Mouse (Mus musculus): Measurements from ENCODE around the gene Ints13. TPM values are rescaled to one million over a fixed set of nuclear protein-coding genes. Genes with fewer than 3 reads are reported as not detected.

Gene Ints13
- polyA plus RNA-seq, 1 experiment from 2014 or later, result 93.7 TPM

- no peak for DNase-seq (ENCODE audit: low spot score)
- no peak overlapping the region for H3K27ac ChIP-seq (ENCODE audit: low read depth, low read length)
- H3K27me3 ChIP-seq (ENCODE audit: control insufficient read depth, insufficient read depth, low read length), result no peaks in the 10 kb centered on the region
- H3K4me3 ChIP-seq (ENCODE audit: low read depth, low read length), result no peak overlapping the region
- H3K4me2 ChIP-seq (replicated peaks; ENCODE audit: low read depth, low read length), result no peak overlapping the region
- ATAC-seq (ENCODE audit: low FRiP score), result no peak
- H3K9me3 ChIP-seq (ENCODE audit: control insufficient read depth, low read length), result no peaks in the 10 kb centered on the region
- H3K36me3 ChIP-seq (ENCODE audit: control insufficient read depth, insufficient read depth, low read length), result peaks cover 11% of the 10 kb centered on the region
- H3K4me1 ChIP-seq (replicated peaks; ENCODE audit: control insufficient read depth, insufficient read depth, low read length), result no peaks in the 10 kb centered on the region
- no peak overlapping the region for H3K9ac ChIP-seq (ENCODE audit: low read depth, low read length)
Measured at GRCm38 (mm10) chr6:146551326-146551725, 26.3 kb downstream of the Ints13 start.

DNA sequence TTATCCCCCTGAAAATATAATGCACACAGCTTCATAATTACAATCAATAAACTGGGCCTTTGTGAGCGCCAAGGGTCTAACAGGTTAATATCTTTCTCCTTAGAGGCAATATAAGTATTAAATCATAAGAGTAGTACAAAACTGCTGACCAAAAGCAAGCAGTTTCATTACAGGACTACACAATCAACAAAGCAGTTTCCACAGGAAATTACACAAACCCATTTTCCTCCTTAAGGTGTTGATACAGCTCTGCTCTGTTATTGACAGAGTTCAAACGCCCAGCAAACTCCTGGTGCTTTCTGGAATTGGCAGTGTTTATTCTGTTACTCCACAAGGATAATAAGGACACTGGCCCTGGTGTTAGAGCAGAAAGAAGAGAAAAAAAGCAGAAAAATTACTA lies 27.2 kb downstream of the Ints13 start:
- Histone ChIP-seq H3K9ac (ENCODE audit: low read depth, low read length) (no peak overlapping the region), H3K4me1 (replicated peaks; ENCODE audit: control insufficient read depth, insufficient read depth, low read length) (no peaks in the 10 kb centered on the region), H3K27me3 (ENCODE audit: control insufficient read depth, insufficient read depth, low read length) (no peaks in the 10 kb centered on the region), H3K4me2 (replicated peaks; ENCODE audit: low read depth, low read length) (no peak overlapping the region), H3K27ac (ENCODE audit: low read depth, low read length) (no peak overlapping the region), H3K4me3 (ENCODE audit: low read depth, low read length) (no peak overlapping the region), H3K36me3 (ENCODE audit: control insufficient read depth, insufficient read depth, low read length) (peaks cover 7% of the 10 kb centered on the region; the same call in 1 of the 2 replicates), H3K9me3 (ENCODE audit: control insufficient read depth, low read length) (no peaks in the 10 kb centered on the region)
- 85% methylated on average over 2 of the region's 2 CpGs for WGBS
- DNase-seq (ENCODE audit: low spot score), result no peak
- no peak for ATAC-seq (ENCODE audit: low FRiP score)

GRCm38 (mm10) chr6:146545289-146545865 lies 32.3 kb downstream of the Ints13 start:
- no peak for ATAC-seq (ENCODE audit: low FRiP score)
- Histone ChIP-seq H3K4me2 (replicated peaks; ENCODE audit: low read depth, low read length) (no peak overlapping the region), H3K27ac (ENCODE audit: low read depth, low read length) (no peak overlapping the region), H3K9me3 (ENCODE audit: control insufficient read depth, low read length) (no peaks in the 10 kb centered on the region), H3K27me3 (ENCODE audit: control insufficient read depth, insufficient read depth, low read length) (no peaks in the 10 kb centered on the region), H3K9ac (ENCODE audit: low read depth, low read length) (no peak overlapping the region), H3K36me3 (ENCODE audit: control insufficient read depth, insufficient read depth, low read length) (no peaks in the 10 kb centered on the region), H3K4me3 (ENCODE audit: low read depth, low read length) (no peak overlapping the region), H3K4me1 (replicated peaks; ENCODE audit: control insufficient read depth, insufficient read depth, low read length) (no peaks in the 10 kb centered on the region)
- 92% methylated on average over 5 of the region's 5 CpGs for WGBS
- no peak for DNase-seq (ENCODE audit: low spot score)

- Histone ChIP-seq H3K4me3 (ENCODE audit: low read depth, low read length) (no peak overlapping the region), H3K27ac (ENCODE audit: low read depth, low read length) (no peak overlapping the region), H3K36me3 (ENCODE audit: control insufficient read depth, insufficient read depth, low read length) (no peaks in the 10 kb centered on the region), H3K9me3 (ENCODE audit: control insufficient read depth, low read length) (no peaks in the 10 kb centered on the region), H3K4me1 (replicated peaks; ENCODE audit: control insufficient read depth, insufficient read depth, low read length) (no peaks in the 10 kb centered on the region), H3K9ac (ENCODE audit: low read depth, low read length) (no peak overlapping the region), H3K4me2 (replicated peaks; ENCODE audit: low read depth, low read length) (no peak overlapping the region), H3K27me3 (ENCODE audit: control insufficient read depth, insufficient read depth, low read length) (no peaks in the 10 kb centered on the region)
- no peak for ATAC-seq (ENCODE audit: low FRiP score)
- 94% methylated on average over 1 of the region's 1 CpGs for WGBS
- no peak for DNase-seq (ENCODE audit: low spot score)
Measured at GRCm38 (mm10) chr6:146544622-146545021, 33.0 kb downstream of the Ints13 start.

DNA sequence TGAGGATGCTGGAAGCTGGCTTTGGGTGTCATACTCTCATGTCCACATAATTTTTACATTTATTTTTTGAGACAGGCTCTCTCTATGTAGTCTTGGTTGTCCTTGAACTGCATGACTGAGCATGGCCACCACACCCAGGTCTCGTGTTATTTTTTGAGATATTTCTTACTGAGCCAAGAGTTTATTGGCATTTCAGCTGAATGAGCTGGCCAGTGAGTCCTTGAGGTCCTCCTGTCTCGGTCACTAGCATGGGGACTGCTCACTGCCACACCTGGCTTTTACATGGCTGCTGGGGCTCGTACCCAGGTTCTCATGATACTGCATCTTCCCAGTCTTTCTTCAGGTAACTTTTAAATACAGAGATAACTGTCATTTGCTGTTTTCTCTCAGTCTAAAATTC lies 37.2 kb downstream of the Ints13 start:
- Histone ChIP-seq H3K9ac (ENCODE audit: low read depth, low read length) (no peak overlapping the region), H3K36me3 (ENCODE audit: control insufficient read depth, insufficient read depth, low read length) (no peaks in the 10 kb centered on the region), H3K4me1 (replicated peaks; ENCODE audit: control insufficient read depth, insufficient read depth, low read length) (no peaks in the 10 kb centered on the region), H3K27ac (ENCODE audit: low read depth, low read length) (no peak overlapping the region), H3K4me3 (ENCODE audit: low read depth, low read length) (no peak overlapping the region), H3K9me3 (ENCODE audit: control insufficient read depth, low read length) (no peaks in the 10 kb centered on the region), H3K27me3 (ENCODE audit: control insufficient read depth, insufficient read depth, low read length) (no peaks in the 10 kb centered on the region), H3K4me2 (replicated peaks; ENCODE audit: low read depth, low read length) (no peak overlapping the region)
- DNase-seq (ENCODE audit: low spot score), result no peak
- no peak for ATAC-seq (ENCODE audit: low FRiP score)
- 75% methylated on average over 3 of the region's 3 CpGs for WGBS

- 62% methylated on average over 4 of the region's 4 CpGs for WGBS
- Histone ChIP-seq H3K9me3 (ENCODE audit: control insufficient read depth, low read length) (no peaks in the 10 kb centered on the region), H3K4me3 (ENCODE audit: low read depth, low read length) (no peak overlapping the region), H3K27me3 (ENCODE audit: control insufficient read depth, insufficient read depth, low read length) (no peaks in the 10 kb centered on the region), H3K4me2 (replicated peaks; ENCODE audit: low read depth, low read length) (no peak overlapping the region), H3K9ac (ENCODE audit: low read depth, low read length) (no peak overlapping the region), H3K36me3 (ENCODE audit: control insufficient read depth, insufficient read depth, low read length) (no peaks in the 10 kb centered on the region), H3K27ac (ENCODE audit: low read depth, low read length) (no peak overlapping the region), H3K4me1 (replicated peaks; ENCODE audit: control insufficient read depth, insufficient read depth, low read length) (no peaks in the 10 kb centered on the region)
- ATAC-seq (ENCODE audit: low FRiP score) (no peak), DNase-seq (ENCODE audit: low spot score) (no peak)
Measured at GRCm38 (mm10) chr6:146538661-146539060, 39.0 kb downstream of the Ints13 start.

- no peaks in the 10 kb centered on the region for H3K27me3 ChIP-seq (ENCODE audit: control insufficient read depth, insufficient read depth, low read length)
- H3K9me3 ChIP-seq (ENCODE audit: control insufficient read depth, low read length), result no peaks in the 10 kb centered on the region
- 58% methylated on average over 2 of the region's 2 CpGs for WGBS
- H3K9ac ChIP-seq (ENCODE audit: low read depth, low read length), result no peak overlapping the region
- H3K4me3 ChIP-seq (ENCODE audit: low read depth, low read length), result no peak overlapping the region
- H3K36me3 ChIP-seq (ENCODE audit: control insufficient read depth, insufficient read depth, low read length), result no peaks in the 10 kb centered on the region
- no peaks in the 10 kb centered on the region for H3K4me1 ChIP-seq (replicated peaks; ENCODE audit: control insufficient read depth, insufficient read depth, low read length)
- DNase-seq (ENCODE audit: low spot score), result no peak
- no peak for ATAC-seq (ENCODE audit: low FRiP score)
- no peak overlapping the region for H3K27ac ChIP-seq (ENCODE audit: low read depth, low read length)
- H3K4me2 ChIP-seq (replicated peaks; ENCODE audit: low read depth, low read length), result no peak overlapping the region
Measured at GRCm38 (mm10) chr6:146538071-146538470, 39.6 kb downstream of the Ints13 start.

DNA sequence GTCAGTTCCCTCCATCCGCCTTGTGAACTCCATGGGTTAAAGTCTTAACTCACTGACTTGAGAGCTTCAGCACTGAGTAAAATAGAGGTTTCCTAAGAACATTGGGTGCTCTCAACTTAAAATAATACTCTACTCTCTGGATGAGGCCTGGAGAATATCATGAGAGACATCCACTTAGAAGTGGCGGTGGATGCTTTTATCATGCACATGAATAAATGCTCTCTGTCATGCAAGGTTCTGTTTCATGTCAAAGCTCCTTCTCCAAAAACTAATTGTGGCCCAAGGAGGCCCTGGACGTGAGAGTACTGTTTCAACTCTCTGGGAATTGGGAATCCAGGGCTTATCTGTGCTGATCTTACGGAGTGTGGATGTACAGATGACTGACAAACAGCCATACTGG lies 40.5 kb downstream of the Ints13 start:
- Histone ChIP-seq H3K27me3 (ENCODE audit: control insufficient read depth, insufficient read depth, low read length) (no peaks in the 10 kb centered on the region), H3K4me2 (replicated peaks; ENCODE audit: low read depth, low read length) (no peak overlapping the region), H3K4me3 (ENCODE audit: low read depth, low read length) (no peak overlapping the region), H3K9ac (ENCODE audit: low read depth, low read length) (no peak overlapping the region), H3K36me3 (ENCODE audit: control insufficient read depth, insufficient read depth, low read length) (no peaks in the 10 kb centered on the region), H3K4me1 (replicated peaks; ENCODE audit: control insufficient read depth, insufficient read depth, low read length) (no peaks in the 10 kb centered on the region), H3K27ac (ENCODE audit: low read depth, low read length) (no peak overlapping the region), H3K9me3 (ENCODE audit: control insufficient read depth, low read length) (no peaks in the 10 kb centered on the region)
- no peak for DNase-seq (ENCODE audit: low spot score)
- 91% methylated on average over 4 of the region's 4 CpGs for WGBS
- ATAC-seq (ENCODE audit: low FRiP score), result no peak

GRCm38 (mm10) chr6:146535501-146535900 lies 42.1 kb downstream of the Ints13 start:
- Histone ChIP-seq H3K9ac (ENCODE audit: low read depth, low read length) (no peak overlapping the region), H3K27me3 (ENCODE audit: control insufficient read depth, insufficient read depth, low read length) (no peaks in the 10 kb centered on the region), H3K36me3 (ENCODE audit: control insufficient read depth, insufficient read depth, low read length) (no peaks in the 10 kb centered on the region), H3K4me1 (replicated peaks; ENCODE audit: control insufficient read depth, insufficient read depth, low read length) (no peaks in the 10 kb centered on the region), H3K4me3 (ENCODE audit: low read depth, low read length) (no peak overlapping the region), H3K9me3 (ENCODE audit: control insufficient read depth, low read length) (no peaks in the 10 kb centered on the region), H3K4me2 (replicated peaks; ENCODE audit: low read depth, low read length) (no peak overlapping the region), H3K27ac (ENCODE audit: low read depth, low read length) (no peak overlapping the region)
- ATAC-seq (ENCODE audit: low FRiP score), result no peak
- WGBS, result 93% methylated on average over 5 of the region's 5 CpGs
- no peak for DNase-seq (ENCODE audit: low spot score)

Measured in hindbrain, embryonic 11.5 days (tissue).